Mouse (Mus musculus) cerebellum, adult 8-10 months (tissue): ENCODE measurements around the gene Olfr313.

Experiments used
- DNase-seq: peaks from one replicate; pipeline ENCODE4 v3.0.0; 2022

Olfr313 gene

DNA sequence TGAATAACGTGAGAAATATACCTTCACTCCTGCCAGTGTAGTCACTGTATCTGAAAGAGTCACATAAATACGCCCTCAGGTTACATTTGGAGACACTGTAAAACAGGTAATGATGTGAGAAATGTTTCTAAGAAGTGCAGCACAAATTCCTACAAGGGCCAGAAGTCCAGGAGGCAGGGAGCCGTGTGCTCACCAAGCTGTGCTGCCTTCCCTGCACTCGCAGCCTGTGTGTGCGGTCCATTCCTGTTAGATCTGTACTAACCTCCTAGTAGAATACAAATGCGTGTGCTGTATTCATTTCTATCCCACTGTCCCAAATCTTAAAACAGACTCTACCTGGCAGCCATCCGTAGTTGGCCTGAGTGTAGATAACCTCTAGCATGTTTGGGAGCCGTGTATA is 45.9 kb downstream of the Olfr313 start:
- DNase-seq = no peak

DNA sequence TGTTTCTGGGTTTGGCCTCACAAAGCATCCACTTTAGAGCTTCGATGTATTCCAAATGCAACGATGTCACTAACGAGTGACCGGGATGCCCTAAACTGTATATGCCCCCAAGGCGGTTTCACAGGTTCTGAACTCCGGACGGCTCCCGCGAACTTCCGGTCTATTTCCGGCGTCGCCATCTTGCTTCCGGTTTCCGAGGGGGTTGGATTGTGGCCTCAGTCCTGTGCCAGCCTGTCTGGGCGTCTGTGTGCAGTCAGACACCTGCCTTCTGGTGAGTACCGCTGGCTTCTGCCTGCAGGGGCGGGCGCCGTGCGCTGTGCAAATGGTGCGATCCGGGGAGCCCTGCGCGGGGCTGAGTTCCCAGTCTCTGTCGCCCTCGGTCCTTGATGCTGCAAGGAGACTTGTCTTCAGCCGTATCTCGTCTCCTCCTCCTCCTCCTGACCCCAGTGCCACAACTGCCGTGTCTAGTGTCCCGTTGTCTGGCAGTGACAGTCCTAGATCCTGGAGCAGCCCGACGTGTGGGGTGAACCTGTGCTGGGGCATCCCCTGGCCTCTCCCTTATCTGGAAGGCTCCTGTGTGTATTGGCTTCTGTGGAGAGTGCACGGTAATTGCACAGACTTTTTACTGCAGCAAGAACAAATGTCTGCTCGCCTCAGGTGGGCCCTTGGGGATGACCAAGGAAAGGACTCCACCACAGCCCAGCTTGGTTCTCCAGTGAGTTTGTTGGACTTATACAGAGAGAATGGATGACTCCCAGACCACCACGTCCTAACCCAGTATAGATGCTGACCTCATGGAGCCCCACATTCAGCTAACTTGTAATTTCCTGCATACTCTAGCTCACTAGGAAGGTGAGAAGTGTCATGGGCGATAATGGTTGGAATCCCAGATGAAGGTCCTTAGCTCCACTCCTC is 52.5 kb downstream of the Olfr313 start, which contains the start of gene 2810021J22Rik:
TSS of gene 2810021J22Rik (plus strand) at position 178 of the 915 bp plus-strand sequence.
- DNase-seq = peak; percentile 75

DNA sequence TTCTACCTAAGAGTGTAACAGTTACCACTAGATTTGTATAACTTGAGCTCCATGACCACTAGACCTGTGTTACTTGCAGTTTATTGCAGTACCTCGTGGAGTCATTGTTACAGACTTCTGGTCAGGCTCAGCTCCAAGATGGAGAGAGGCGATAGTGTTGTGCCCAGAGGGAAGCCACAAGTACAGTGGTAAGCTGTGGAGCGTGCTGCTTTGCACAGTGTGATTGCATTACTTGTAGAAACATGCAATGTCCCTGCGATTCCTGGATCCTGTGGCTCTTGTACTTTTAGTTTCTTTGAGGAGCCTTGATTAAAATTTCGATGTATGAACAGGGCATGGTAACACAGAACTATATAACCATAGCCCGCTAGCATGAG is 53.1 kb downstream of the Olfr313 start:
- no peak for DNase-seq
